Mouse (Mus musculus) Patski (cell line): ENCODE measurements around the gene Crtc1. TPM values are rescaled to one million over a fixed set of nuclear protein-coding genes. Genes with fewer than 3 reads are reported as not detected.

Source experiments
- ATAC-seq: fragments of 100-300 bp; one replicate; pipeline ENCODE4 v1.8.0; 2021
- CTCF ChIA-PET: fragments of 350-600 bp; sonication (Branson Sonifier 250); formaldehyde crosslinking; loops from one replicate; lab custom pipeline; 2022; ENCODE audit warnings: inconsistent platforms; lab: Charles Lee
- POLR2A ChIA-PET: fragments of 350-600 bp; sonication (Branson Sonifier 250); formaldehyde crosslinking; loops from one replicate; lab custom pipeline; 2022; ENCODE audit warnings: antibody characterized with exemption, inconsistent platforms; lab: Charles Lee
- DNase-seq: peaks from one replicate; pipeline ENCODE4 v3.0.0-alpha.2; 2011; ENCODE audit warnings: low read depth, low spot score
- H3K27me3 ChIP-seq: fragments of 371-371 bp; one replicate; pipeline ENCODE4 v1.5.1; 2021
- CTCF ChIP-seq: fragments of 100-300 bp; IDR thresholded peaks from one replicate; pipeline ENCODE4 v1.5.1; 2021
- in situ Hi-C: fragments of 300-500 bp; cut with MboI; formaldehyde crosslinking; loops from 3 replicates; pipeline ENCODE4 v1.11.1; 2018; ENCODE audit warnings: low pct_unique_long_range_greater_than_20kb, mixed read lengths
- polyA plus RNA-seq: library from polyadenylated mRNA; unstranded; gene quantifications from one replicate; pipeline ENCODE4 v1.2.3, GENCODE M21; 2021

The Crtc1 gene
- polyA plus RNA-seq, 1 experiment from 2014 or later = 12.0 TPM

- ChIA-PET POLR2A (interaction anchor here (0.8 to 2.3 kb wide), 9 partner anchors 10 to 256 kb away, joined by 3 to 8 read pairs (median 3); partner anchors contain the start of gene Comp), CTCF (interaction anchor here (1.1 to 1.8 kb wide), 5 partner anchors 9 to 153 kb away, joined by 3 to 8 read pairs (median 5); partner anchors contain the start of gene Rex1bd)
- no peaks in the 10 kb centered on the region for H3K27me3 ChIP-seq
- in situ Hi-C loops = no loop called here
- ATAC-seq (peak; percentile 65), DNase-seq (peak; percentile 83)
- TF ChIP-seq CTCF = no peak
These were observed 86.1 kb downstream of the Crtc1 start, which contains the start of gene Upf1 for GRCm38 (mm10) chr8:70353194-70353817. Upf1 (minus strand) TSS chr8:70353278.

GRCm38 (mm10) chr8:70352657-70353151 lies 86.7 kb downstream of the Crtc1 start:
- no peak for ATAC-seq
- in situ Hi-C loops = no loop called here
- DNase-seq = no peak
- POLR2A ChIA-PET = interaction anchor here (0.7 to 2.3 kb wide), 11 partner anchors 9 to 498 kb away, joined by 3 to 8 read pairs (median 3); partner anchors contain the start of gene Comp
- H3K27me3 ChIP-seq = no peaks in the 10 kb centered on the region
- CTCF ChIA-PET = interaction anchor here (1.1 to 1.8 kb wide), 4 partner anchors 8 to 154 kb away, joined by 3 to 8 read pairs (median 6); partner anchors contain the start of gene Rex1bd
- no peak for TF ChIP-seq CTCF

DNA sequence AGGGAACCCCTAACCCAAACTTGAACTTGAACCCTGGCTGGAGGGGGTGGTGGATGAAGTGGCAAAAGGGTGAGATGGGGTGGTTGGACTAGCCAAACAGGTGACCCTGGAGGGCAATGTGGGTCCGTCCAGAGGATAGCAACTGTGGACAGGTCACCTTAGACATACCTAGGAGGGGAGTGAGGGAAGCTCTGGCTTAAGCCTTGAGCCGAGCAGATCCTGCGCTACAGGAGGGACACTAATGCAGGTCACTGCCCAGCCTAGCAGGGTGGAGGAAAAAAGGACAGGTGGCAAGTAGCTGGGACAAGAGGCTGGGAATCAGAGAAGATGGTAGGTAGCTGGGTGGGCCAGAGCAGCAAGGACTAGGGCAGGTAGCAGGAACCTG lies 87.4 kb downstream of the Crtc1 start:
- POLR2A ChIA-PET = interaction anchor here (0.7 to 2.3 kb wide), 7 partner anchors 14 to 499 kb away, joined by 3 to 8 read pairs (median 4); partner anchors contain the start of gene Comp
- ATAC-seq = no peak
- in situ Hi-C loops = no loop called here

DNA sequence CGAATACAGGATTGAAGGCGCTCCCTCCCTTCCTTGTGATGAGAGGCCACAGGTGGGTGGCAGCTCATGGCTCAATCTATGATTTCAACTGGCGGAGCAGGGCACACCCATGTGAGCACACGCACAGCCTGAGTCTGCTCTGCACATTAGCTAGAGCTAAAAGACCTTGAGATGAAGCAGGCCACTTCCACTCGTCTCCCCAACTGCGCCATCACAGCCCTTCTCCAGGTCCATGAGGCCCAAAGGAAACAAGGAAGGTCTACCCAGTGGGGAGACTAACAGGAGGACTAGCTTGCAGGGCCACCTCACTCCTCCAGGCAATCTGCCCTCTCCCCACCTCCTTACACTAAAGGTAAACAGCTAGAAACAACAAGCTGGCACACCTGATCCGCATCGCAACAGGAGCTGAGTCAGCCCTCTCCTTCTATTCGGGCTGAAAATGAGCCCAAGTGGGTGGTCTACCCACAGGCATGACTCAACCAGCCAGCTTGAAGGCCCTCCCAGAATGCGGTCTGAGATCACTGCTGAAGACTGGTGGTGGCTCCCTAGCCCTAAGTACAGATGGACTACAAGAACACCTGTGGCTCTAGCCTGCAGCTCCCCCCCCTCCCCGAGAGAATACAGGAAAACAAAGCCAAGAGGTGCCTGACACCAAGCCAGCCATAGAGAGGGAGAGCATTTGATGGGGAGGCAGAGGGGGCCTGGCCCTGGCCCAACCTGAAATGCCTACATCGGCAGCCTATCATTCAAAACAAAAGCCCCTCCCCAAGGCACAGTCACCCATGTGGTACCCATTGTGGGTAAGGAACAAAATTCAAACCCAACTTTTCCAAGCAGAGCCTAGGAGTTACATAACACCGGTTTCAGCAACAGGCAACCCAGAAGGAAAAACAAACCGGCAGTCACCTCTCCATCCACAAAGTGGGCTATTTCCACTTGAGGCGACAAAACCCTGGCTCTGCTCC lies 88.1 kb downstream of the Crtc1 start:
- POLR2A ChIA-PET = interaction anchor here (0.6 to 1.8 kb wide), 2 partner anchors 22 to 67 kb away, joined by 3 to 6 read pairs; partner anchors contain the start of gene Comp
- CTCF ChIA-PET = interaction anchor here (1.3 kb wide), 1 partner anchor 13 kb away, joined by 3 read pairs; no protein-coding TSS in a partner anchor
- ATAC-seq (no peak), DNase-seq (no peak)
- no peaks in the 10 kb centered on the region for H3K27me3 ChIP-seq
- in situ Hi-C loops = no loop called here
- no peak for TF ChIP-seq CTCF

More for the DNA sequence above, 87.4 kb downstream of the Crtc1 start:
- H3K27me3 ChIP-seq = no peaks in the 10 kb centered on the region
- DNase-seq = no peak
- CTCF ChIA-PET = interaction anchor here (1.6 to 1.8 kb wide), 2 partner anchors 10 to 154 kb away, joined by 7 to 8 read pairs; partner anchors contain the start of gene Rex1bd
- TF ChIP-seq CTCF = no peak

GRCm38 (mm10) chr8:70347860-70348420 lies 91.4 kb downstream of the Crtc1 start:
- no peaks in the 10 kb centered on the region for H3K27me3 ChIP-seq
- in situ Hi-C loops = no loop called here
- ChIA-PET CTCF (interaction anchor here (1.2 kb wide), 1 partner anchor 11 kb away, joined by 3 read pairs; no protein-coding TSS in a partner anchor), POLR2A (interaction anchor here (0.6 to 1.1 kb wide), 2 partner anchors 21 to 27 kb away, joined by 3 read pairs; no protein-coding TSS in a partner anchor)
- ATAC-seq (no peak), DNase-seq (no peak)
- no peak for TF ChIP-seq CTCF

DNA sequence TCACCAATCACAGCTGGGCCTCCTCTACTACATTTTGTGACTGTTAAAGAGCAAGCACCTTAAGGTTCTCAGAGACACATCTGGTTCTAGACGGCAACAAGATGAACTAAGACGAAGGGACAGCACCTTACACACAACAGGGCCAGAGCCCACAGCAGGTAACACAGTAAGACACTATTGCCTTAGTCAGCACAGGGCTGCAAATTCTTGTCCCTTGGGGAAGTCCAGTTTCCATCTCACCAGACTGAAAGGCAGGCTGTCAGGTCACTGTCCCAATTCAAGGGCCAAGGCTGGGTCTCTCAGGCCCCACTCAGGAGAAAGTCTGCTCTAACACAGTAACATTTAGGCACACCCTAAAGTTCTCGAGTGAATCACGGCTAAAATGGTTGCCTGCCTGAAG lies 91.9 kb downstream of the Crtc1 start:
- no peak for ATAC-seq
- H3K27me3 ChIP-seq = no peaks in the 10 kb centered on the region
- in situ Hi-C loops = no loop called here
- CTCF ChIA-PET = interaction anchor here (1.2 kb wide), 1 partner anchor 11 kb away, joined by 3 read pairs; no protein-coding TSS in a partner anchor
- POLR2A ChIA-PET = no interaction called here
- TF ChIP-seq CTCF = no peak
- DNase-seq = no peak

GRCm38 (mm10) chr8:70344279-70344678 lies 95.1 kb downstream of the Crtc1 start:
- ChIA-PET CTCF (interaction anchor here (0.7 to 1.6 kb wide), 3 partner anchors 9 to 52 kb away, joined by 3 to 5 read pairs (median 3); partner anchors contain the start of gene Upf1), POLR2A (interaction anchor here (0.9 to 1.1 kb wide), 3 partner anchors 9 to 159 kb away, joined by 3 to 4 read pairs (median 3); partner anchors contain the start of gene Upf1)
- H3K27me3 ChIP-seq = no peaks in the 10 kb centered on the region
- no peak for ATAC-seq
- in situ Hi-C loops = loop anchor here (5.0 kb wide), 1 partner anchor 33 kb away; no protein-coding TSS in a partner anchor
- TF ChIP-seq CTCF = no peak
- DNase-seq = no peak

DNA sequence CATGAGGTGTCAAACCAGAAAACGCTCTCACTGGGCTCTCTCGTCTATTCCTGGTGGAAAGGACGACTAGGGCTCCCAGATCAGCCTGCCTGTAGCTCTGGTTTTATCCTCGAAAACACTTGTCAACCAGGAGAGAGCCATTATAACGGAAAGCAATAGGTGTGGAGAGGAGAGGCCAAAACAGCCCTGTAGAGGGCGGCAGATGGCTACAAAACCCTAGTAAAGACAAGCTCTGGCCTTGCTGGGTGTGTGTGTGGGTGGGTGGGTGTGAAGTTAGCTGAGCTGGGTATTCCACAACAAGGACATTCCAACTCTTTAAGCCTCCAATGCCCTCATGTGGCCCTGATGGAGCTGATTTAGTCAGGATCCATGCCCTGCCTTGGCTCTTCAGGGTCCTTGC lies 95.7 kb downstream of the Crtc1 start:
- no peak for ATAC-seq

GRCm38 (mm10) chr8:70343076-70343475 lies 96.3 kb downstream of the Crtc1 start:
- DNase-seq (no peak), ATAC-seq (no peak)
- CTCF ChIA-PET = interaction anchor here (1.0 to 2.4 kb wide), 5 partner anchors 9 to 161 kb away, joined by 3 to 7 read pairs (median 3); no protein-coding TSS in a partner anchor
- in situ Hi-C loops = loop anchor here (5.0 kb wide), 1 partner anchor 34 kb away; no protein-coding TSS in a partner anchor
- no peak for TF ChIP-seq CTCF
- POLR2A ChIA-PET = interaction anchor here (1.1 to 1.5 kb wide), 3 partner anchors 10 to 160 kb away, joined by 3 read pairs; partner anchors contain the start of gene Upf1
- no peaks in the 10 kb centered on the region for H3K27me3 ChIP-seq

More for the DNA sequence above, 95.7 kb downstream of the Crtc1 start:
- no peak for DNase-seq
- H3K27me3 ChIP-seq = no peaks in the 10 kb centered on the region
- POLR2A ChIA-PET = interaction anchor here (0.9 to 1.5 kb wide), 4 partner anchors 9 to 160 kb away, joined by 3 to 4 read pairs (median 3); partner anchors contain the start of gene Upf1
- no peak for TF ChIP-seq CTCF
- in situ Hi-C loops = loop anchor here (5.0 kb wide), 1 partner anchor 34 kb away; no protein-coding TSS in a partner anchor
- CTCF ChIA-PET = interaction anchor here (0.7 to 2.4 kb wide), 6 partner anchors 9 to 161 kb away, joined by 3 to 7 read pairs (median 4); partner anchors contain the start of gene Upf1
